Mouse (Mus musculus) activated CD4-positive, CD25-positive, alpha-beta regulatory T cell, adult 9 weeks (primary cell): ENCODE results near the gene Dok3. TPM values are rescaled to one million over a fixed set of nuclear protein-coding genes. Genes with fewer than 3 reads are reported as not detected.

ENCODE experiments used
- polyA plus RNA-seq: library from polyadenylated mRNA; unstranded; fragments of 100-300 nt; shearing (Covaris generic); gene quantifications from one replicate; pipeline ENCODE4 v1.2.1, GENCODE M21; 2017

Dok3 gene
- 2.8 TPM for polyA plus RNA-seq

GRCm38 (mm10) chr13:55529198-55529915 lies at the start of gene Dok3:
Dok3 (minus strand) TSS chr13:55529296.

GRCm38 (mm10) chr13:55573432-55573831 lies 44.3 kb upstream of the Dok3 start, which contains the start of gene Tmed9:
Tmed9 (plus strand) TSS chr13:55573732.

DNA sequence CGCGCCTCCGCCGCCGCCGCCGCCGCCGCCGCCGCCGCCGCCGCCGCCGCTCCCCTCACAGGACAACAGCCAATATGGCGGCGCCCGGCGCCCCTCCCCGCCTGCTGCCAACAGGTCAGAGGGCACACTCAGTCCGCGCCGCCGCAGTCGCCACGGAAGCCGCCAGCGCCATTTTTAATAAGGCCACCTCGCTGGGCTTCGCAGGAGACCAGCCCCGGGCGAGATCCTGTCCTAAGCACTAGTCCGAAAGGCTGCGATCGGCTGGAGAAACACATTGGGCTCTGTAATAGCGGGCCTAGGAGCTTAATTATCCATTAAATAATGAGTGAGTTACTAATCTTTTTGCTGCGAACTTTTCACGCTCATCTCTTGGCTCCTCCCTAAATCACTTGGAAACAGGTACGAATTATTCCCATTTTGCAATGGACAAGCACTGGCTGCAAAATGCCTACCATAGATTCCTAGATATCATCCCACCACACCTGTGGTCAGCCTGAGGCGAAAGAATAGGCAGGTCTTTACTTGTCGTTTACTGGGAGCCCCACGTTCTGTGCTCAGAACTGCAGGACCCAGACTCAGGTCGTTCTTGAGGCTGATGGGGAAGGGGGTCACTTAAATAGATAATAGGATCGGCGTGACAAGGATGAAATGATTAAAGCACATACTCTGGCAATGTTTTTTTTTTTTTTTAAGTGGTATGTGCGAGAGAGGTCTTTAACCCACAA lies 42.1 kb upstream of the Dok3 start, which contains the start of gene Fam193b:
Gene Fam193b, minus strand, starts transcription at position 94 of the 725 bp plus-strand sequence.

GRCm38 (mm10) chr13:55536194-55537175 lies 7.4 kb upstream of the Dok3 start, which contains the start of gene Ddx41:
Ddx41 (minus strand) TSS chr13:55536658.

GRCm38 (mm10) chr13:55513111-55513748 lies 15.9 kb downstream of the Dok3 start, which contains the start of gene Pdlim7:
Pdlim7 (minus strand) TSS chr13:55513676.

DNA sequence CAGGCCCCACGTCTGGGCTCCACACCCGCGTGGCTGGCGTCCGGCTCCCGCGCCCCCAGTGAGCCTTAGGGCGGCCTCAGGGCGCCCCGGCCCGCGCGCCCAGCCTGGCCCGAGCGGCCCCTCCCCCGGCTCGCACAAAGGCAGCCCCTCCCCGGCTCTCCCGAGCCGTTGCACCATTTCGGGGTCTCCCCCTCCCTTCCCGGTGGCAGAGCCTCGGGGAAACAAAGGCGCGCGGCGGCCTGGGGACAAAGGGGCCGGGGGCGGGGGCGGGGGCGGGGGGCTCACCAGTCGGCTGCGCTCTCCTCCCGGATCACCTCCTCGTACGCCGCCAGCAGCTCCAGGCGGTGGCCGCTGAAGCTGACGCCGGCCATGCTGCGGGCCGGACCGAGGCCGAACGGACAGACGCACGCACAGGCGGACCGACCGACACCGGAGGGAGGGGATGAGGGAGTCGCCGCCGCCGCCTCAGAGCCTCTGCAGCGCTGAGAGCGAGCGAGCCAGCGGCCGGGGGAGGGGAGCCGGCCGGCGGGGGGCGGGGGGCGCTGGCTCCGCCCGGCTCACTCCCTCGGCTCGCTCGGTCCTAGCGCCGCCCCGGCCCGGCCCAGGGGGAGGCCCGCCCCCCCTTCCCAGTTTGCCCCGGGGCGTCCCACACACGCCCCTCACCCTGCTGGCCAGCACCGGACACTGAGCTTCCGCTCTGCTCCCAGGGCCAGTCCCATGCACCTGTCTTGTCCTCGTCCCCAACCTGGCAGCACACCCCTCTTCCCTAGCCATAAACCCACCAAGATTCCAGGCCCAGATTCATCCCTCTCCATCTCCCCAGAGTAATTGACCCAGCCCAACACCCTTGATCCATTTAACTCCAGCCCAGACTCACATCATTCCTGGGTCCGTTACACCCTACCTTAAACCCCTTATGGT lies 41.3 kb downstream of the Dok3 start, which contains the start of gene Dbn1:
Gene Dbn1, minus strand, starts transcription at position 534 of the 921 bp plus-strand sequence.

Other genes starting within 250 kb of the Dok3 start
- 449 TPM for gene Prelid1, start 208.8 kb downstream of the Dok3 start, polyA plus RNA-seq
- gene Rab24, start 207.3 kb downstream of the Dok3 start, polyA plus RNA-seq = 17.2 TPM
- gene Mxd3, start 199.5 kb downstream of the Dok3 start, polyA plus RNA-seq = 5.0 TPM
- 166 TPM for gene Lman2, start 166.5 kb downstream of the Dok3 start, polyA plus RNA-seq
- gene Rgs14, start 159.6 kb downstream of the Dok3 start, polyA plus RNA-seq = 174 TPM
- gene Slc34a1, start 131.1 kb downstream of the Dok3 start, polyA plus RNA-seq = not detected
- not detected for gene Pfn3, start 114.1 kb downstream of the Dok3 start, polyA plus RNA-seq
- not detected for gene F12, start 102.5 kb downstream of the Dok3 start, polyA plus RNA-seq
- 17.4 TPM for gene Grk6, start 84.2 kb downstream of the Dok3 start, polyA plus RNA-seq
- gene Prr7, start 65.0 kb downstream of the Dok3 start, polyA plus RNA-seq = not detected
- gene Dbn1, start 41.2 kb downstream of the Dok3 start, polyA plus RNA-seq = not detected
- 13.1 TPM for gene Pdlim7, start 15.6 kb downstream of the Dok3 start, polyA plus RNA-seq
- 88.4 TPM for gene Ddx41, start 7.4 kb upstream of the Dok3 start, polyA plus RNA-seq
- gene Fam193b, start 41.8 kb upstream of the Dok3 start, polyA plus RNA-seq = 25.6 TPM
- 294 TPM for gene Tmed9, start 44.4 kb upstream of the Dok3 start, polyA plus RNA-seq
- gene B4galt7, start 70.6 kb upstream of the Dok3 start, polyA plus RNA-seq = 46.0 TPM
- gene Caml, start 93.7 kb upstream of the Dok3 start, polyA plus RNA-seq = 41.7 TPM
- gene Ddx46, start 105.7 kb upstream of the Dok3 start, polyA plus RNA-seq = 79.8 TPM
- gene B230219D22Rik, start 163.8 kb upstream of the Dok3 start, polyA plus RNA-seq = 8.8 TPM
- 65.4 TPM for gene Txndc15, start 185.4 kb upstream of the Dok3 start, polyA plus RNA-seq
- gene Pcbd2, start 198.1 kb upstream of the Dok3 start, polyA plus RNA-seq = 11.8 TPM